Mouse (Mus musculus): ENCODE results near the gene Actbl2.

DNA sequence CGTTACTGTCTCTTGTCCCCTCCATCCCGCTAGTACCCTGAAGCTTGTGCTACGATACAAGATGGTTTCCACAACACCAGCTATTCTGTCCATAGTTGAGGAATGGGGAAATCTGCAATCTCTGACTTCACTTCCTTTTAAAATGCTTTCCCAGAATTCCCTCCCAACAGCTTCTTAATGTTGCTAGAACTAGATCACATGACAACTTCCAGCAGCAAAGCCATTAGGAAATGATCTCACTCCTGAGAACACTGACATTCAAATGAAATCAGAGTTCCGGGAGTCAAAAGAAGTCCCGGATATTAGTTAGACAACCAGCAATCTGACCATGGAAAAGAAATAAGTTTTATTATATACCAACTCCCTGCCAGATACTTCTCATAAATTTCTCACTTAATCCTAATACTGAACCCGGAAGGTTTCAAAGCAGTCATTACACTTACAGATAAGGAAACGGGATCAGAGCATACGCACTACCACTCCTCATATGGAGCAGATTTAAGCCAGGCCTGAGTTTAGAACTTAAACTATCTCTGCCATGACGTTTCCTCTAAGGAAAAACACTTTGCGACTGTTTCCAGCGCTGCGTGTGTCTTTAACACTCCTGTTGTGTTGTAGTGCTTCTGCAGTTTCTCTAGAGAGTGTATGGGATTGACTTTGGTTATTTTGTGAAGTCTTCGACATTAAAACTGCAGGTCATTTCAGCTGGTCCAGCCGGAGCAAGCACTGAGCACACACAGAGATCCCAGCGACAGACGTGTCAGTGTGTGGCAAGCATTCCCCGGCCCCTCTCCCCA lies 36.5 kb downstream of the Actbl2 start:
- no peak for TF ChIP-seq CTCF (IDR thresholded peaks at IDR 0.05; ENCODE audit: low read depth)
- no peak for TF ChIP-seq EP300 (IDR thresholded peaks at IDR 0.05; ENCODE audit: low read depth)

Data from liver, postnatal 0 days (tissue).